ENCODE assay signal across 19 mouse cellular contexts in the genomic region with DNA sequence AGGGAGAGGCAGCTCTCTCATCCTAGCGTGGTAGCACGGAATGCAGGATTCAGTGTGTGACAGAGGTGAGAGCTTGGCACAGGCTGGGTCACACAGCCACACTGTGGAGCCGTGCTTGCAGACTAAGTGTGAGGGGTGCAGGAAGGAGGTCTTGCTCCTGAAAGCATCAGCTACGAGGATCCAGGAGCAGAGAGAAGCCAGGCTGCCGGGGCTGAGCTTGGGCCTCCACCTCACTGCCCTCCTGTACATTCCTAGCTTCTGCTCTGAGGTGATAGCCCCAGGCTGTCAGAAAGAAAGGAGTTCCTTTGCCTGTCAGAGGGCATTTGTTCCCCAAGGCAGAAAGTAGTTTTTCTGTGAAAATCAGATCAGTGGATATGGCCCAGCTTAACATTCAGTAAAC.
A peak's percentile ranks its signal among the peaks of the same experiment; 100 is the strongest.
DNase-seq lines count a peak whose midpoint lies in the region; ATAC-seq and TF ChIP-seq lines count a peak whose summit lies in the region.
"Had no signal": no experiment of that assay in that cellular context is flagged by ENCODE, and none has a peak within 500 bp of the region (broad histone marks: within the 10 kb centered on the region; RNA-seq: fewer than 3 reads in every experiment).

No protein-coding gene starts in this region.

- no peaks in the 10 kb centered on the region for H3K36me3 ChIP-seq in heart, embryonic 16.5 days (ENCODE audit: control insufficient read depth, insufficient read depth)
- H3K36me3 ChIP-seq in heart, embryonic 11.5 days (ENCODE audit: control insufficient read depth, insufficient read depth, low read length) = no peaks in the 10 kb centered on the region
- H3K36me3 ChIP-seq: hindbrain, embryonic 15.5 days; neural tube, embryonic 12.5 days had no signal

- peak; percentile 23 for DNase-seq in gastrocnemius, adult 2 months
- no peak for DNase-seq in gastrocnemius, adult 18-20 months (ENCODE audit: low spot score)
- peak; percentile 6 to 51 for DNase-seq in spleen, postnatal 4 days (ENCODE audit: low spot score in 2 of 2)
- no peak for DNase-seq in spleen, adult 12 weeks (ENCODE audit: low spot score)
- DNase-seq in cerebellum, adult 9-10 months = no peak
- no peak for DNase-seq in adrenal gland, adult (ENCODE audit: inconsistent age in 2 of 2, low spot score in 1 of 2)
- DNase-seq: adrenal gland, adult 8-10 months; cerebellum, adult 11 months; gastrocnemius, postnatal 36 days; kidney, postnatal 25 days; liver; lung, adult 18-20 months; right cerebral cortex, postnatal 14 days had no signal

- no peak overlapping the region for H3K9ac ChIP-seq in heart, embryonic 16.5 days (ENCODE audit: low read length)
- H3K9ac ChIP-seq in heart, embryonic 11.5 days (ENCODE audit: low read depth, low read length) = no peak overlapping the region
- H3K9ac ChIP-seq: hindbrain, embryonic 15.5 days; neural tube, embryonic 12.5 days had no signal

- no peak overlapping the region for H3K4me3 ChIP-seq in gastrocnemius, adult 2 months
- no peak overlapping the region for H3K4me3 ChIP-seq in heart, embryonic 16.5 days (ENCODE audit: low read length)
- no peak overlapping the region for H3K4me3 ChIP-seq in heart, embryonic 11.5 days (ENCODE audit: low read depth, low read length)
- H3K4me3 ChIP-seq: hindbrain, embryonic 15.5 days; neural tube, embryonic 12.5 days had no signal

- peaks cover 51% of the 10 kb centered on the region for H3K4me1 ChIP-seq in heart, embryonic 16.5 days (ENCODE audit: control insufficient read depth, insufficient read depth, low read length)
- H3K4me1 ChIP-seq in heart, embryonic 11.5 days (ENCODE audit: control insufficient read depth, insufficient read depth, low read length) = peaks cover 33% of the 10 kb centered on the region

- 37% methylated on average over 5 of the region's 5 CpGs for WGBS in heart, embryonic 16.5 days
- 36% methylated on average over 5 of the region's 5 CpGs for WGBS in heart, embryonic 11.5 days (ENCODE audit: insufficient replicate concordance)

- peak overlapping the region; percentile 84 for H3K27ac ChIP-seq in gastrocnemius, adult 2 months
- H3K27ac ChIP-seq in heart, embryonic 16.5 days (ENCODE audit: low read length) = peak overlapping the region; percentile 41
- no peak overlapping the region for H3K27ac ChIP-seq in heart, embryonic 11.5 days (ENCODE audit: low read depth, low read length)
- H3K27ac ChIP-seq: hindbrain, embryonic 15.5 days; neural tube, embryonic 12.5 days had no signal

- no peak for TF ChIP-seq CTCF in gastrocnemius, adult 2 months (IDR thresholded peaks at IDR 0.05)

- no peak for ATAC-seq in heart, embryonic 16.5 days (replicated peaks; ENCODE audit: extremely low read depth, insufficient read depth, low FRiP score)
- ATAC-seq in heart, embryonic 11.5 days (replicated peaks; ENCODE audit: insufficient number of reproducible peaks, low FRiP score, low TSS enrichment) = no peak
- ATAC-seq: intestine, embryonic 16.5 days had no signal

- H3K4me2 ChIP-seq in heart, embryonic 16.5 days (ENCODE audit: low read depth, low read length) = no peak overlapping the region
- H3K4me2 ChIP-seq in heart, embryonic 11.5 days = no peak overlapping the region
- H3K4me2 ChIP-seq: hindbrain, embryonic 15.5 days; neural tube, embryonic 12.5 days had no signal

- H3K9me3 ChIP-seq in heart, embryonic 16.5 days (replicated peaks; ENCODE audit: control insufficient read depth, low read length) = no peaks in the 10 kb centered on the region
- H3K9me3 ChIP-seq in heart, embryonic 11.5 days (replicated peaks; ENCODE audit: control insufficient read depth, low read length) = no peaks in the 10 kb centered on the region
- H3K9me3 ChIP-seq: hindbrain, embryonic 15.5 days; neural tube, embryonic 12.5 days had no signal

- intact Hi-C loops in gastrocnemius, adult 2 months (cut with DNase I) = no loop called here

- no peaks in the 10 kb centered on the region for H3K27me3 ChIP-seq in heart, embryonic 16.5 days (ENCODE audit: control insufficient read depth, insufficient read depth, low read length)
- H3K27me3 ChIP-seq in heart, embryonic 11.5 days (ENCODE audit: control insufficient read depth, insufficient read depth, low read length) = no peaks in the 10 kb centered on the region
- H3K27me3 ChIP-seq: CH12.LX; hindbrain, embryonic 15.5 days; neural tube, embryonic 12.5 days had no signal

Comparison
In these comparisons a context has a peak if more than half of its experiments do, and no peak if none do; other contexts are left out.
1. DNase-seq: peak in gastrocnemius, adult 2 months (single experiment) and spleen, postnatal 4 days (2 of 2); none in gastrocnemius, adult 18-20 months (single experiment), spleen, adult 12 weeks (single experiment), cerebellum, adult 9-10 months (single experiment) and adrenal gland, adult (0 of 2).